Mouse (Mus musculus): Measurements from ENCODE around the gene Eif1.
"Not testable (repeated sequence)": the region's sequence is repeated elsewhere in the genome, so short reads cannot be mapped to it uniquely, and the experiment has no call there.

The Eif1 gene

GRCm38 (mm10) chr11:100312096-100312679, 7.5 kb upstream of the Eif1 start:
- DNase-seq (ENCODE audit: inconsistent age in 2 of 2, low spot score in 1 of 2): peak in 1 of 2 experiments; percentile 36

- no peak for DNase-seq (ENCODE audit: inconsistent age in 2 of 2, low spot score in 1 of 2)
Measured at GRCm38 (mm10) chr11:100313424-100313823, 6.3 kb upstream of the Eif1 start.

- no peak for DNase-seq (ENCODE audit: inconsistent age in 2 of 2, low spot score in 1 of 2)
Measured at GRCm38 (mm10) chr11:100315439-100315838, 4.2 kb upstream of the Eif1 start.

- DNase-seq (ENCODE audit: inconsistent age in 2 of 2, low spot score in 1 of 2): no peak
Measured at GRCm38 (mm10) chr11:100317826-100318380, 1.8 kb upstream of the Eif1 start.

- DNase-seq (ENCODE audit: inconsistent age in 2 of 2, low spot score in 1 of 2): peak; percentile 54 to 63
Measured at GRCm38 (mm10) chr11:100318529-100319451, 895 bp upstream of the Eif1 start.

- DNase-seq (ENCODE audit: inconsistent age in 2 of 2, low spot score in 1 of 2): peak; percentile 98 to 99
Measured at GRCm38 (mm10) chr11:100320172-100320630, 516 bp downstream of the Eif1 start.

GRCm38 (mm10) chr11:100320701-100321410, 1.2 kb downstream of the Eif1 start:
- not testable (repeated sequence) for DNase-seq (ENCODE audit: inconsistent age in 2 of 2, low spot score in 1 of 2)

- DNase-seq (ENCODE audit: inconsistent age in 2 of 2, low spot score in 1 of 2): peak in 1 of 2 experiments; percentile 66
Measured at GRCm38 (mm10) chr11:100321479-100322305, 2.0 kb downstream of the Eif1 start.

GRCm38 (mm10) chr11:100322591-100323258, 3.0 kb downstream of the Eif1 start:
- peak in 1 of 2 experiments; percentile 49 for DNase-seq (ENCODE audit: inconsistent age in 2 of 2, low spot score in 1 of 2)

- peak; percentile 51 to 86 for DNase-seq (ENCODE audit: inconsistent age in 2 of 2, low spot score in 1 of 2)
Measured at GRCm38 (mm10) chr11:100323578-100323977, 3.9 kb downstream of the Eif1 start.

GRCm38 (mm10) chr11:100325062-100325629, 5.5 kb downstream of the Eif1 start:
- peak in 1 of 2 experiments; percentile 42 for DNase-seq (ENCODE audit: inconsistent age in 2 of 2, low spot score in 1 of 2)

GRCm38 (mm10) chr11:100327316-100327715, 7.6 kb downstream of the Eif1 start:
- peak in 1 of 2 experiments; percentile 65 for DNase-seq (ENCODE audit: inconsistent age in 2 of 2, low spot score in 1 of 2)

GRCm38 (mm10) chr11:100327761-100328160, 8.1 kb downstream of the Eif1 start:
- no peak for DNase-seq (ENCODE audit: inconsistent age in 2 of 2, low spot score in 1 of 2)

GRCm38 (mm10) chr11:100330235-100330634, 10.6 kb downstream of the Eif1 start:
- DNase-seq (ENCODE audit: inconsistent age in 2 of 2, low spot score in 1 of 2): peak in 1 of 2 experiments; percentile 54

- DNase-seq (ENCODE audit: inconsistent age in 2 of 2, low spot score in 1 of 2): not testable (repeated sequence)
Measured at GRCm38 (mm10) chr11:100330816-100331375, 11.2 kb downstream of the Eif1 start.

- peak in 1 of 2 experiments; percentile 33 for DNase-seq (ENCODE audit: inconsistent age in 2 of 2, low spot score in 1 of 2)
Measured at GRCm38 (mm10) chr11:100332766-100333515, 13.3 kb downstream of the Eif1 start.

GRCm38 (mm10) chr11:100333944-100334457, 14.3 kb downstream of the Eif1 start, which contains the start of gene Gast:
TSS of gene Gast (plus strand) at chr11:100334407.
- no peak for DNase-seq (ENCODE audit: inconsistent age in 2 of 2, low spot score in 1 of 2)

GRCm38 (mm10) chr11:100335731-100336130, 16.0 kb downstream of the Eif1 start:
- DNase-seq (ENCODE audit: inconsistent age in 2 of 2, low spot score in 1 of 2): no peak

All from adrenal gland, adult (tissue).